24 mouse cellular contexts compared by ENCODE assay signal in genomic region chr2:6398826-6399225, GRCm38 (mm10).
DNase-seq lines count a peak whose midpoint lies in the region; ATAC-seq and TF ChIP-seq lines count a peak whose summit lies in the region.
"Had no signal": no experiment of that assay in that cellular context is flagged by ENCODE, and none has a peak within 500 bp of the region (broad histone marks: within the 10 kb centered on the region; RNA-seq: fewer than 3 reads in every experiment).

No protein-coding gene starts in this region.

- DNase-seq in heart, adult 11 months, result peak; percentile 51
- no peak for DNase-seq in heart, postnatal 36 days
- DNase-seq in kidney, postnatal 0 days (ENCODE audit: low spot score), result peak; percentile 44
- no peak for DNase-seq in kidney, postnatal 4 days
- peak; percentile 32 for DNase-seq in lung, postnatal 0 days (ENCODE audit: low spot score)
- no peak for DNase-seq in lung, adult 2 months
- DNase-seq: adrenal gland, adult 8-10 months; adrenal gland, postnatal 14 days; adrenal gland, postnatal 36 days; B cell, adult 2 months; cerebellum, adult 11-12 months; cerebellum, adult 2 months; cerebellum, adult 9-10 months; cerebellum, postnatal 10 days; cerebellum, postnatal 25 days had no signal

- no peak for ATAC-seq in kidney, postnatal 0 days (replicated peaks; ENCODE audit: low FRiP score, low read depth)
- no peak for ATAC-seq in lung, postnatal 0 days
- ATAC-seq: activated CD4-positive, CD25-positive, alpha-beta regulatory T cell, adult 4 months; CD4-positive, CD25-positive, alpha-beta regulatory T cell, adult 4 months; forebrain, embryonic 13.5 days; forebrain, embryonic 15.5 days; Patski had no signal

- H3K4me2 ChIP-seq in kidney, postnatal 0 days (ENCODE audit: low read length), result no peak overlapping the region
- no peak overlapping the region for H3K4me2 ChIP-seq in lung, postnatal 0 days (replicated peaks; ENCODE audit: low read depth, low read length)
- H3K4me2 ChIP-seq: embryonic facial prominence, embryonic 12.5 days; forebrain, embryonic 13.5 days; forebrain, embryonic 15.5 days had no signal

- no peak for TF ChIP-seq EP300 in lung, postnatal 0 days (IDR thresholded peaks at IDR 0.05)

- peaks cover 10% of the 10 kb centered on the region for H3K4me1 ChIP-seq in kidney, postnatal 0 days (replicated peaks; ENCODE audit: insufficient read depth, low read length)
- peaks cover 9% of the 10 kb centered on the region; the same call in 1 of the 2 replicates for H3K4me1 ChIP-seq in lung, postnatal 0 days (ENCODE audit: insufficient read depth, low read depth, low read length)
- peaks cover 12% of the 10 kb centered on the region for H3K4me1 ChIP-seq in lung, adult 2 months (ENCODE audit: control insufficient read depth, insufficient read depth, low read length)

- no peak overlapping the region for H3K9ac ChIP-seq in kidney, postnatal 0 days (ENCODE audit: low read depth, low read length)
- H3K9ac ChIP-seq in lung, postnatal 0 days (replicated peaks; ENCODE audit: low read depth), result no peak overlapping the region
- H3K9ac ChIP-seq: embryonic facial prominence, embryonic 12.5 days; forebrain, embryonic 13.5 days; forebrain, embryonic 15.5 days had no signal

- intact Hi-C loops in heart, postnatal 36 days (cut with DNase I), result no loop called here

- no peak for TF ChIP-seq CTCF in kidney, postnatal 0 days (IDR thresholded peaks at IDR 0.05; ENCODE audit: low read depth)
- no peak for TF ChIP-seq CTCF in lung, postnatal 0 days (IDR thresholded peaks at IDR 0.05)
- no peak for TF ChIP-seq CTCF in lung, adult 2 months (IDR thresholded peaks at IDR 0.05; ENCODE audit: insufficient read depth, low read length)

- no peak for TF ChIP-seq POLR2A in lung, adult 2 months (IDR thresholded peaks at IDR 0.05; ENCODE audit: borderline replicate concordance, extremely low read depth, low read depth, low read length)

- H3K4me3 ChIP-seq in kidney, postnatal 0 days (replicated peaks; ENCODE audit: low read depth, low read length), result no peak overlapping the region
- no peak overlapping the region for H3K4me3 ChIP-seq in lung, postnatal 0 days (ENCODE audit: low read depth, low read length)
- no peak overlapping the region for H3K4me3 ChIP-seq in lung, adult 2 months (replicated peaks; ENCODE audit: extremely low read depth, low read depth, low read length)
- H3K4me3 ChIP-seq: embryonic facial prominence, embryonic 10.5 days; embryonic facial prominence, embryonic 12.5 days; forebrain, embryonic 13.5 days; forebrain, embryonic 15.5 days had no signal

- no peak overlapping the region for H3K27ac ChIP-seq in kidney, postnatal 0 days
- no peak overlapping the region for H3K27ac ChIP-seq in lung, postnatal 0 days (ENCODE audit: low read length)
- H3K27ac ChIP-seq: embryonic facial prominence, embryonic 10.5 days; embryonic facial prominence, embryonic 12.5 days; forebrain, embryonic 13.5 days; forebrain, embryonic 15.5 days had no signal

- H3K27me3 ChIP-seq in kidney, postnatal 0 days (ENCODE audit: insufficient read depth, low read length), result no peaks in the 10 kb centered on the region
- H3K27me3 ChIP-seq in lung, postnatal 0 days (replicated peaks; ENCODE audit: insufficient read depth, low read length), result no peaks in the 10 kb centered on the region
- H3K27me3 ChIP-seq: CH12.LX; embryonic facial prominence, embryonic 12.5 days; forebrain, embryonic 13.5 days; forebrain, embryonic 15.5 days; Patski had no signal

- no peaks in the 10 kb centered on the region for H3K9me3 ChIP-seq in kidney, postnatal 0 days (replicated peaks; ENCODE audit: low read length)
- no peaks in the 10 kb centered on the region for H3K9me3 ChIP-seq in lung, postnatal 0 days (ENCODE audit: low read length)
- H3K9me3 ChIP-seq: embryonic facial prominence, embryonic 10.5 days; embryonic facial prominence, embryonic 12.5 days; forebrain, embryonic 13.5 days; forebrain, embryonic 15.5 days; G1E had no signal

- H3K36me3 ChIP-seq in kidney, postnatal 0 days (ENCODE audit: insufficient read depth, low read length), result no peaks in the 10 kb centered on the region
- no peaks in the 10 kb centered on the region for H3K36me3 ChIP-seq in lung, postnatal 0 days (ENCODE audit: insufficient read depth, low read length)
- H3K36me3 ChIP-seq: forebrain, embryonic 15.5 days had no signal

- 59% methylated on average over 6 of the region's 6 CpGs for WGBS in kidney, postnatal 0 days
- WGBS in lung, postnatal 0 days, result 45% methylated on average over 6 of the region's 6 CpGs
- WGBS in lung, adult 2 months, result 49% methylated on average over 6 of the region's 6 CpGs

Comparison
In these comparisons a context has a peak if more than half of its experiments do, and no peak if none do; other contexts are left out.
1. DNase-seq: peak in heart, adult 11 months (single experiment), kidney, postnatal 0 days (single experiment) and lung, postnatal 0 days (single experiment); none in heart, postnatal 36 days (0 of 2), kidney, postnatal 4 days (0 of 2) and lung, adult 2 months (single experiment).